Mouse (Mus musculus): Measurements from ENCODE around the gene Vmn1r139.
"Not testable (repeated sequence)": the region's sequence is repeated elsewhere in the genome, so short reads cannot be mapped to it uniquely, and the experiment has no call there.

The Vmn1r139 gene

GRCm38 (mm10) chr7:22068757-22069156, at the start of gene Vmn1r139:
Gene Vmn1r139, plus strand, starts transcription at chr7:22069057.
- DNase-seq (ENCODE audit: low spot score in 2 of 2), result not testable (repeated sequence)

GRCm38 (mm10) chr7:22028797-22029196, 40.1 kb upstream of the Vmn1r139 start, which contains the start of gene Vmn1r138:
Gene Vmn1r138, minus strand, starts transcription at chr7:22028897.
- not testable (repeated sequence) for DNase-seq (ENCODE audit: low spot score in 2 of 2)

- DNase-seq (ENCODE audit: low spot score in 2 of 2), result not testable (repeated sequence)
Measured at GRCm38 (mm10) chr7:22056205-22056604, 12.7 kb upstream of the Vmn1r139 start, which contains the start of gene Gm6176. Gene Gm6176, minus strand, starts transcription at chr7:22056305.

GRCm38 (mm10) chr7:22118145-22118544, 49.3 kb downstream of the Vmn1r139 start, which contains the start of gene Gm16451:
Gene Gm16451, minus strand, starts transcription at chr7:22118245.
- DNase-seq (ENCODE audit: low spot score in 2 of 2), result not testable (repeated sequence)

GRCm38 (mm10) chr7:22134641-22135040, 65.8 kb downstream of the Vmn1r139 start, which contains the start of gene Gm10666:
Gene Gm10666, minus strand, starts transcription at chr7:22134741.
- DNase-seq (ENCODE audit: low spot score in 2 of 2), result not testable (repeated sequence)
